Mouse (Mus musculus) cerebellum, adult 9-11 months (tissue): ENCODE measurements around the gene Fat4.

ENCODE experiments used
- DNase-seq: peaks from one replicate; pipeline ENCODE4 v3.0.0; 2022

Fat4 gene

DNA sequence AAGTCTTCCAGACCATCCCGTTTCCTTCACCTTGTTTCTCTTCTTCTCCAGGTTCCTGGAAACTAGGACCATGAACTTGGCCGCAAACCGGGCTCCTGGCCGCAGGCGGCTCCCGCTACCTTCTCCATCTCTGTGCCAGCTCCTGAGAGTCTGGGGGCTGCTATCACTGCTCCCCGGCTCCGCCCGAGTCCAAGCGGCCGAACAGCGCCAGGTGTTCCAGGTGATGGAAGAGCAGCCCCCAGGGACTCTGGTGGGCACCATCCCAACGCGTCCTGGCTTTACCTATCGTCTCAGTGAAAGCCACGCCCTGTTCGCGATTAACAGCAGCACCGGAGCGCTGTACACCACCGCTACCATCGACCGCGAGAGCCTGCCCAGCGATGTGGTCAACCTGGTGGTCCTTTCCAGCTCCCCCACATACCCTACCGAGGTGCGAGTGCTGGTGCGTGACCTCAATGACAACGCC is at the start of gene Fat4:
Gene Fat4 (plus strand): TSS at position 51 of the 466 bp plus-strand sequence.
- no peak for DNase-seq

DNA sequence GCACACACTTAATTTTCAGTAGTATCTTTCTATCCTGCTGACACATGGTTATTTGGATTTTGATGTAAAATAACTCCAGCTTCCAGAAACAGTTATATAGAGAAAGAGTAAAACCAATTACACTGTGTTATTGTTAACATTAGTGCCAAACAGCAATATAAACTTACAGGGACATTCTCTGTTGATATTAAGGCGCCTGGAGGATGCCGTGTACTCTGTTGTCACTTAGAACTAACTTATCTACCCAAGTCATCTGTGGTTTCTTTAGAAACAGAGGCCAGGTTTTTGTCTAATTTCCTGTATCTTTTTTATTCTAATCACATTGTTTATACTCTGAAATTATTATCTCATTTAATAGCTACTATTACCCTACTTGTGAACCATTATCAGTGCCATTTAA is 47.3 kb upstream of the Fat4 start:
- no peak for DNase-seq

GRCm38 (mm10) chr3:38843000-38843538 is 43.7 kb upstream of the Fat4 start:
- no peak for DNase-seq

DNA sequence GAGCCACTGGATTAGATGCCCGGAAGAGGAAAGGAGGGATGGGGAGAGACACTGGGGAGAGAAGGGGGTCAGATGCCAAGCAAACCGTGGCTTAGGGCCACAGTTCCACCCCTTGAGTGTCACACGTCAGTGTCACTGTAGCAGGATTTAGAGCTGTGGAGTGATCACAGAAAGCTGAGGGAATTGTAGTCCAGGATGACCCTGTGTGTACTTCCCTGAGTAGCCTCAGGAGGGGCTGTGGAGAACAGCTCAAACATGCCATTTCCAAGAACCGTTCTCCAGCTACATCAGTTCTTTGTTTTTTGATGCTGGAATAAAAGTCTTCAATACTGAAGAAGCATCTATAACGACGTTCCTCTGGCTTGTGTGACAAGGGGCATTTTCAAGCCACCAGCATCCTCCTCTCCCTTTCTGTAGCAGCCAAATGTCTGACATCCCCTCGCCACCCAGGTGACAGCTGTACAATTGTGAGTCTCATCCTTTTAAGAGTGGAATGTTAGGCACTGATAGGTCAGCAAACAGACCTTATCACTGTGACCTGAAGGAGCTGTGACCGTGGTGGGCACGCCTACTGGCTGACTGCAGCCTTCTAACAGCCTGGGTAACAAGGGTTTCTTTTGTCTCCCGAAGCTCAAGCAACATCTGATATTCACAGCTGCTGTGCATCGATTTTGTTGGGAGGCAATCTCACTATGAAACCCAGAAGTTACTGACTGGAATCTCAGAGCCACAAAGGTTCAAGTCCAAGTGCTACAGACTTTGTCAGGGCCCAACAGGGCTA is 39.9 kb upstream of the Fat4 start:
- DNase-seq: no peak

DNA sequence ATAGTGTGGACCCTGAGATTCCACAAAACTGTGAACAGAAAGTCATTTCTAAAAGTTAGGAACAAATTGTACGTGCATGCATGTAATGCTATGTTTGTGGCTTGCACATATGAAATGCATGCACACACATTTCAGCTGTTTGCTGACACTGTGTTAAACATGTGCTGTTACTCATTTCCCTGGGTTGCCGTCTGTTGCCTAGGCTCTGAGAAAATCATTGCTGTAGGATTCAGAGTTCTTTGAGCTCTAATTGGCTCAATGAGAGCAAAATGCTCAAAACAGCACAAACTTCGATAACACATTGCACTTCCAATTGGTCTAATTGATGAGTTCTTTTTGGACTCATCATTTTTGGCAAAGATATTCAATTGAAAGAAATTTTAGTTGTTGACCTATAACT is 37.7 kb upstream of the Fat4 start:
- no peak for DNase-seq

DNA sequence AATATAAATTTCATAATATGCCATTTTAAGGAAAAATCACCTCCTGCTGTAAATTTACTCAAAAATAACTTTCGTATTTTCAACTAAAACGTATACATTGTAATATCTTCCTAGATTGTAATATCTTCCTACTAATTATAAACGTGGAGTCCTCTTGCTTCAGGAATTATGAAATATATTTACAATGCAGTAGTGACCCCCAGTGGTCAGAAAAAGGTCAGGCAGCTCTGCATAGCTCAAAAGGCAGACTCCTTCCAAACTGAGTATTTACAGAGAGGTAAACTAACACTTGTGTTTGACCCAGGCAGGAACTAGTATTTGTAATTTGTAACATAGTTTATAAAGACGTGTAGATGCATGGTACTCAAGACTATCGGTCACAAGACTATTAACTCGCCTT is 37.2 kb upstream of the Fat4 start:
- peak; percentile 13 for DNase-seq

GRCm38 (mm10) chr3:38853650-38854049 is 33.1 kb upstream of the Fat4 start:
- no peak for DNase-seq

DNA sequence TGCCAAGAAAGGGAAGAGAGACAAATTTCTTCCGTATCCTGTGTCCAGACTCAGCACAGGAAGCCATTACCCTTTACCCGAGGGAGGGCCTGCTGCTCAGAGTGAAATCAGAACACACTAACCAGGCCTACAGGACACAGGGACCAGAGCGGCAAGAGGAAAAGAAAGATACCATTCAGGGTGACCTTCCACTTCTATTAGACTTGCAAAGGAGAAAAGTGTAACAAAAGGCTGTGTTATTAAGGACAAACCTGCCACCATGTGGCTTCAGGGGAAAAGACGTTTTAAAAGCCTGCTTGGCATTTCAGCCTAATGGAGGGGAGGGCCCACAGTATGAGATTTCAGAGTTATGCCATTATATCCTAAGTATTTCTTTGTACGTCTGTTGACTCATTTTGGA is 26.1 kb upstream of the Fat4 start:
- no peak for DNase-seq

- no peak for DNase-seq
Measured at GRCm38 (mm10) chr3:38871291-38871690, 15.4 kb upstream of the Fat4 start.

GRCm38 (mm10) chr3:38875872-38876271 is 10.9 kb upstream of the Fat4 start:
- no peak for DNase-seq

DNA sequence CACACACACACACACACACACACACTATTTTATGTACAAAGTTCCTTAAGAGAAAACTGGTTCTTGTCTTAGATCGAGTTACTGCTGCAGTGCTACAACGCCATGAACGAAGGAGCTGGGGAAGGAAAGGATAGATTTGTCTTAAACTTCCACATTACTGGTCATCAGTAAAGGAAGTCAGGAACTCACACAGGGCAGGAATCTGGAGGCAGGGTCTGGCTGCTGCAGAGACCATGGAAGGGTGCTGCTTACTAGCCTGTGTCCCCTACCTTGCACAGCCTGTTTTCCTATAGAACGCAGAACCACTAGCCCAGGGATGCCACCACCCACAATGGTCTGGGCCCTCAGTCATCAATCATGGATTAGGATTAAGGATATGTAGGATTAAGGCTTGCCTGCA is 10.0 kb upstream of the Fat4 start:
- DNase-seq: no peak

DNA sequence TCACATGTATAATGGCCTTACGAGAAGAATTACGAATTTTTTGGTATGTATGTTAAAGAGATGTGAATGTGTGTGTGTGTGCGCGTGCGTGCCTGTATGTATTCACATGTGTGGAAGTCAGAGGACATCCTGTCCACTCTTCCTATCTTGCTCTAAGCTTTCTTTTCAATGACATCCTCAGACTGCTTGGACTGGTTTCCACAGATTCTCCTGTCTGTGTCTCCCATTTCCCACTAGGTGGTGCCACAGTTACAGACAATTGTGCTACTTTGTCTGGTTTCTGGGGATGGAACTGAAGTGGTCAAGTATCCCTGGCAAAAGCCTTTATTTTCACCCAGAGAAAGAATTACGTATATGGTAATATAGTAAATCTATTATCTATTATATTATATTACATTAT is 4.0 kb upstream of the Fat4 start:
- peak; percentile 14 for DNase-seq

- no peak for DNase-seq
Measured at GRCm38 (mm10) chr3:38883676-38884075, 3.1 kb upstream of the Fat4 start.

DNA sequence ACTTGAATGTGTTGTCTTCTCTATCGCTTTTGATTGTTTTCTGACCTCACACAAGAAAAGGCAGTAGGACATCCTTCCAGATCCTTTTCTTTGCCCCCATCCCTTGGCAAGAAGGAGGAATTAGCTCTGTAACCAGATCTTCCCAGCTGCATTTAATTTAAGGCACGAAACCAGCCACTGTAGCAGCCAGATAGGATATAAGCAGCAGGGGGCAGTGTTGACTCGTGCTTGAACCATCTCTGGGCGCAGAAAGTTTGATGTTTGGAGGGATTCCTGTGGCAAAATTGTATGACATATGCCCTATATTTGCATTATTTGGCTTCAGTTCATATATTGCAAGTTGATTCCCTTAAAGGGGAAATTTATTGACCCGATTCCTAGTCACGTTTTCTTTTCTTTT is 2.5 kb upstream of the Fat4 start:
- peak; percentile 37 for DNase-seq

GRCm38 (mm10) chr3:38884919-38885418 is 1.8 kb upstream of the Fat4 start:
- no peak for DNase-seq

DNA sequence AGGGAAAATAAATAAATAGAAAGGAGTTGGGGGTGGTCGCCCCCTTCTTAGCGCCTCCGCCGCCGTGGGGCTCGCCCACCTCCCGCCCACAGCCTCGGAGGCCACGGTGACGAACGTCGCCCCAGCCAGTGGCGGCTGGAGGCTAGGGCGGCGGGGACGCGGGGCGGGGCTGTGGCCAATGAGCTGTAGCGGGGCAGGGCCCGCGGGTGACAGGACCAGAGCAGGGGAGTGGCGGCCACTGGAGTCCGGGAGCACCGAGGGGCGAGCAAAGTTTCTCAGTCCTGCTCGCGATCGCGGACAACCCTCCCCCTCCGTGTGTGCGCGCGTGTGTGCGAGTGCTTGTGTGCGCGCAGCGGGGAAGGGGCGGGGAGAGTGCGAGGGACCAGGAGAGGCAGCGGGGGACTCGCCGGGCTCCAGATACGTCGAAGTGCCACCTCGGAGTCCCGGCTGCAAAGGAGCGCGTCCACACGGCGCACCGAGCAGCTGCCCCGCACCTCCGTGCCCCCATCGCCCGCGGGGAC is 1.2 kb upstream of the Fat4 start:
- peak; percentile 29 for DNase-seq

GRCm38 (mm10) chr3:38886061-38886821 is 499 bp upstream of the Fat4 start:
- no peak for DNase-seq

GRCm38 (mm10) chr3:38887381-38887991 is 746 bp downstream of the Fat4 start:
- peak; percentile 17 for DNase-seq

DNA sequence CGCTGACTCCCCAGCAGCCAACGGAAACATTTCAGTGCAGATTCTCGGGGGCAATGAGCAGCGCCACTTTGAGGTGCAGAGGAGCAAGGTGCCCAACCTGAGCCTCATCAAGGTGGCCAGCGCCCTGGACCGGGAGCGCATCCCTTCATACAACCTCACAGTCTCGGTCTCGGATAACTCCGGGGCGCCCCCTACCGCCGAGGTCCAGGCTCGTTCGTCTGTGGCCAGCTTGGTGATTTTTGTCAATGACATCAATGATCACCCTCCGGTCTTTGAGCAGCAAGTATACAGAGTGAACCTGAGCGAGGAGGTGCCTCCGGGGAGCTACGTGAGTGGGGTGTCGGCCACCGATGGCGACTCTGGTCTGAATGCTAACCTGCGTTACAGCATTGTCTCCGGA is 1.4 kb downstream of the Fat4 start:
- DNase-seq: peak; percentile 36

DNA sequence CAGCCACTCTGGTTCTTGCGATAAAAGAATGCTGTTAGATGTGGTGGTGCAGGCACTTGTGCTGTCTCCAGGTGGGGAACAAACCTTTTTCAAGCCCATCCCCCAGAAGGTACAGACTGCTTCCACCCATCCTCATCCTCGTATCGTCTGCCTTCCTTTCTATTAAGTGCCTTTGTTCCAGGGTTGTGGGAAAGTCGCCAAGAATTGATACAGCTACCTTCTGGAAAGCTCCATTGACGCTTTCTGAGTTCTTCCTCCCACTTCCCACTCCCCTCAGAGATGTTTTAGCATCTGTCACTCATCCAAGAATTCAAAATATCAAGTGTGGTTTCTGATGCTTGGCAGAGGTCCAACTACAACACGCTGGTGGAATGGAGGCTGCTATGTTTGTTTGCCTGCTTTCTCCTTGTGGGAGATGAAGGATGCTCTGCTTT is 6.1 kb downstream of the Fat4 start:
- DNase-seq: no peak

- no peak for DNase-seq
Measured at GRCm38 (mm10) chr3:38900839-38901238, 14.1 kb downstream of the Fat4 start.

DNA sequence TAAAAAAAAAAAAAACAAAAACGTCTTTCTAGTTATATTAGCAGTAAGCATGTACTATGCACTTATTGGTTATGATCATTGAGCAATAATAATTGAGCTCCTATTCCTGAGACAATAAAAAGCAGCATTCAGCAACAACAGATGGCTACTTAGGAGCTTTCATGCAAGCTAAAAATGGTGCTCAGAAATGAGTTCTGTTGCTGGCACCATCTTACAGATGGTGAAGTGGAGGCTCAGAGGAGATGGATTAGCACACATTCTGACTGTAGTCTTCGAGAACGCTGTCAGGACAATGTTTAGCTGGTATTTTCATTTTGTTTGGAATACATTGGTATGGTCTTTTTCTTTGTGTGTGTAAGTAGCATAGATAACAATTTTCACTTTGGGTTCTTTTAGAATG is 20.1 kb downstream of the Fat4 start:
- no peak for DNase-seq
